Mouse (Mus musculus) forebrain, postnatal 0 days (tissue): ENCODE measurements around the gene Tc2n. TPM values are rescaled to one million over a fixed set of nuclear protein-coding genes. Genes with fewer than 3 reads are reported as not detected.

Experiments used
- ATAC-seq: fragments of 200-750 bp; cut with Nextera tagmentation; 2 replicates; pipeline ENCODE4 v1.8.0; 2017; ENCODE audit warnings: mild to moderate bottlenecking, moderate library complexity
- DNase-seq: peaks from one replicate; pipeline ENCODE4 v3.0.0-alpha.2; 2015
- H3K27ac ChIP-seq: fragments of 300-500 bp; sonication (generic); 2 replicates; pipeline ENCODE4 v1.5.1; 2014; ENCODE audit warnings: low read depth, mild to moderate bottlenecking, antibody characterized with exemption, low read length, moderate library complexity, mixed read lengths
- H3K27me3 ChIP-seq: fragments of 300-500 bp; sonication (generic); 2 replicates; pipeline ENCODE4 v1.6.1; 2014; ENCODE audit warnings: mild to moderate bottlenecking, low read length, mixed read lengths; ENCODE audit not compliant: insufficient read depth
- H3K36me3 ChIP-seq: fragments of 300-500 bp; sonication (generic); 2 replicates; pipeline ENCODE4 v1.6.1; 2014; ENCODE audit warnings: mild to moderate bottlenecking, moderate library complexity; ENCODE audit not compliant: insufficient read depth
- H3K4me1 ChIP-seq: fragments of 300-500 bp; sonication (generic); 2 replicates; pipeline ENCODE4 v1.6.1; 2014; ENCODE audit warnings: antibody characterized with exemption; ENCODE audit not compliant: insufficient read depth
- H3K4me2 ChIP-seq: fragments of 300-500 bp; sonication (generic); 2 replicates; pipeline ENCODE4 v1.6.1; 2014; ENCODE audit warnings: low read depth, mild to moderate bottlenecking, moderate library complexity
- H3K4me3 ChIP-seq: fragments of 300-500 bp; sonication (generic); 2 replicates; pipeline ENCODE4 v1.5.1; 2014; ENCODE audit warnings: low read depth, low read length, mixed read lengths
- H3K9ac ChIP-seq: fragments of 300-500 bp; sonication (generic); 2 replicates; pipeline ENCODE4 v1.6.1; 2014; ENCODE audit warnings: mild to moderate bottlenecking
- H3K9me3 ChIP-seq: fragments of 300-500 bp; sonication (generic); 2 replicates; pipeline ENCODE4 v1.6.1; 2016; ENCODE audit warnings: low read length
- CTCF ChIP-seq: sonication (generic); IDR thresholded peaks from 2 replicates; pipeline ENCODE4 v1.5.1; 2016; ENCODE audit warnings: antibody characterized with exemption, control low read depth, low read depth
- WGBS: fragments of 180-500 bp; shearing (Covaris S2); extraction: QIAGEN DNeasy Blood & Tissue Kit; methylation state at CpG from one replicate; pipeline ENCODE4 v1.1.7; 2014; 5-methylcytosine and 5-hydroxymethylcytosine counted together
- polyA plus RNA-seq: library from polyadenylated mRNA; unstranded; fragments of >200 nt; fragmentation: Nextera tagmentation; extraction: Ambion mirVana; gene quantifications from 2 replicates; pipeline ENCODE4 v1.2.1, GENCODE M21; 2015
- total RNA-seq: library from RNA; depleted of rRNA; stranded (reverse); fragments of >200 nt; gene quantifications from 2 replicates; pipeline ENCODE4 v1.2.3, GENCODE M21; 2014

Tc2n gene
- total and polyA plus RNA-seq, 2 experiments from 2014 or later: 0.31 to 0.86 TPM

GRCm38 (mm10) chr12:101759440-101760045 is 41.2 kb upstream of the Tc2n start:
- DNase-seq: no peak

GRCm38 (mm10) chr12:101758698-101759097 is 40.4 kb upstream of the Tc2n start:
- no peak overlapping the region for H3K27ac ChIP-seq
- TF ChIP-seq CTCF: no peak
- DNase-seq: no peak
- no peak overlapping the region for H3K9ac ChIP-seq
- H3K27me3 ChIP-seq: no peaks in the 10 kb centered on the region
- no peak overlapping the region for H3K4me2 ChIP-seq
- H3K4me1 ChIP-seq: no peaks in the 10 kb centered on the region
- no peaks in the 10 kb centered on the region for H3K36me3 ChIP-seq
- no peaks in the 10 kb centered on the region for H3K9me3 ChIP-seq
- no peak overlapping the region for H3K4me3 ChIP-seq
- ATAC-seq: no peak

More at GRCm38 (mm10) chr12:101759440-101760045, 41.2 kb upstream of the Tc2n start:
- Histone ChIP-seq H3K4me1 (no peaks in the 10 kb centered on the region), H3K27ac (no peak overlapping the region), H3K9ac (no peak overlapping the region), H3K4me2 (no peak overlapping the region), H3K4me3 (no peak overlapping the region), H3K36me3 (no peaks in the 10 kb centered on the region), H3K27me3 (no peaks in the 10 kb centered on the region), H3K9me3 (no peaks in the 10 kb centered on the region)
- TF ChIP-seq CTCF: no peak
- WGBS: 71% methylated on average over 6 of the region's 6 CpGs
- no peak for ATAC-seq

- no peak for ATAC-seq
- Histone ChIP-seq H3K4me3 (no peak overlapping the region), H3K27me3 (no peaks in the 10 kb centered on the region), H3K9ac (no peak overlapping the region), H3K4me1 (no peaks in the 10 kb centered on the region), H3K36me3 (no peaks in the 10 kb centered on the region), H3K9me3 (no peaks in the 10 kb centered on the region), H3K27ac (no peak overlapping the region), H3K4me2 (no peak overlapping the region)
- 52% methylated on average over 2 of the region's 2 CpGs for WGBS
- no peak for TF ChIP-seq CTCF
- no peak for DNase-seq
Observed at GRCm38 (mm10) chr12:101742375-101742774, 24.1 kb upstream of the Tc2n start.

- TF ChIP-seq CTCF: no peak
- H3K4me2 ChIP-seq: no peak overlapping the region
- no peak overlapping the region for H3K27ac ChIP-seq
- H3K9ac ChIP-seq: no peak overlapping the region
- no peaks in the 10 kb centered on the region for H3K27me3 ChIP-seq
- 71% methylated on average over 2 of the region's 2 CpGs for WGBS
- no peak for DNase-seq
- H3K4me1 ChIP-seq: no peaks in the 10 kb centered on the region
- H3K4me3 ChIP-seq: no peak overlapping the region
- no peaks in the 10 kb centered on the region for H3K9me3 ChIP-seq
- no peak for ATAC-seq
- no peaks in the 10 kb centered on the region for H3K36me3 ChIP-seq
Observed at GRCm38 (mm10) chr12:101740486-101740885, 22.2 kb upstream of the Tc2n start.

- no peak overlapping the region for H3K9ac ChIP-seq
- no peak for TF ChIP-seq CTCF
- H3K27ac ChIP-seq: no peak overlapping the region
- no peak for DNase-seq
- H3K4me1 ChIP-seq: no peaks in the 10 kb centered on the region
- no peak overlapping the region for H3K4me3 ChIP-seq
- no peaks in the 10 kb centered on the region for H3K27me3 ChIP-seq
- H3K36me3 ChIP-seq: no peaks in the 10 kb centered on the region
- H3K4me2 ChIP-seq: no peak overlapping the region
- no peaks in the 10 kb centered on the region for H3K9me3 ChIP-seq
- WGBS: 69% methylated on average over 2 of the region's 2 CpGs
- ATAC-seq: no peak
Observed at GRCm38 (mm10) chr12:101740045-101740444, 21.7 kb upstream of the Tc2n start.

- Histone ChIP-seq H3K9me3 (no peaks in the 10 kb centered on the region), H3K27me3 (peaks cover 6% of the 10 kb centered on the region), H3K9ac (peak overlapping the region; percentile 46; the same call in 1 of the 2 replicates), H3K27ac (no peak overlapping the region), H3K4me1 (no peaks in the 10 kb centered on the region), H3K4me2 (peak overlapping the region; percentile 98), H3K4me3 (peak overlapping the region; percentile 59), H3K36me3 (no peaks in the 10 kb centered on the region)
- ATAC-seq: peak; percentile 40
- WGBS: 0% methylated on average over 9 of the region's 9 CpGs
- DNase-seq: no peak
- TF ChIP-seq CTCF: no peak
Observed at GRCm38 (mm10) chr12:101718755-101719150, 430 bp upstream of the Tc2n start.

GRCm38 (mm10) chr12:101699176-101699575 is 19.1 kb downstream of the Tc2n start:
- no peak for ATAC-seq
- no peak overlapping the region for H3K9ac ChIP-seq
- no peak overlapping the region for H3K4me2 ChIP-seq
- no peak for DNase-seq
- no peak overlapping the region for H3K27ac ChIP-seq
- 89% methylated on average over 3 of the region's 3 CpGs for WGBS
- H3K27me3 ChIP-seq: no peaks in the 10 kb centered on the region
- no peaks in the 10 kb centered on the region for H3K9me3 ChIP-seq
- no peak for TF ChIP-seq CTCF
- H3K36me3 ChIP-seq: no peaks in the 10 kb centered on the region
- H3K4me1 ChIP-seq: no peaks in the 10 kb centered on the region
- no peak overlapping the region for H3K4me3 ChIP-seq

GRCm38 (mm10) chr12:101696521-101696920 is 21.8 kb downstream of the Tc2n start:
- H3K4me1 ChIP-seq: no peaks in the 10 kb centered on the region
- DNase-seq (no peak), ATAC-seq (no peak)
- no peaks in the 10 kb centered on the region for H3K27me3 ChIP-seq
- WGBS: 88% methylated on average over 1 of the region's 1 CpGs
- no peak for TF ChIP-seq CTCF
- no peak overlapping the region for H3K4me2 ChIP-seq
- H3K27ac ChIP-seq: no peak overlapping the region
- no peak overlapping the region for H3K9ac ChIP-seq
- H3K36me3 ChIP-seq: no peaks in the 10 kb centered on the region
- no peaks in the 10 kb centered on the region for H3K9me3 ChIP-seq
- H3K4me3 ChIP-seq: no peak overlapping the region
